Mouse (Mus musculus) stomach, embryonic 14.5 days (tissue): ENCODE measurements around the gene Btbd11. TPM values are rescaled to one million over a fixed set of nuclear protein-coding genes. Genes with fewer than 3 reads are reported as not detected.

Experiments used
- ATAC-seq: fragments of 200-750 bp; cut with Nextera tagmentation; 2 replicates; pipeline ENCODE4 v1.8.0; 2017; ENCODE audit warnings: low read depth, moderate TSS enrichment; ENCODE audit not compliant: insufficient number of reproducible peaks, insufficient read depth, low FRiP score
- H3K27ac ChIP-seq: fragments of 300-500 bp; sonication (generic); 2 replicates; pipeline ENCODE4 v1.5.1; 2014; ENCODE audit warnings: mild to moderate bottlenecking, low read length, moderate library complexity, mixed read lengths
- H3K27me3 ChIP-seq: fragments of 300-500 bp; sonication (generic); 2 replicates; pipeline ENCODE4 v1.6.1; 2014; ENCODE audit warnings: low read length, control low read depth, mixed read lengths; ENCODE audit not compliant: control insufficient read depth, insufficient read depth
- H3K36me3 ChIP-seq: fragments of 300-500 bp; sonication (generic); 2 replicates; pipeline ENCODE4 v1.6.1; 2014; ENCODE audit warnings: mild to moderate bottlenecking, control low read depth, low read length, moderate library complexity, mixed read lengths; ENCODE audit not compliant: control insufficient read depth, insufficient read depth
- H3K4me1 ChIP-seq: fragments of 300-500 bp; sonication (generic); 2 replicates; pipeline ENCODE4 v1.6.1; 2014; ENCODE audit warnings: low read length, control low read depth, mixed read lengths; ENCODE audit not compliant: control insufficient read depth, insufficient read depth
- H3K4me2 ChIP-seq: fragments of 300-500 bp; sonication (generic); replicated peaks from 2 replicates; pipeline ENCODE4 v1.6.1; 2014; ENCODE audit warnings: low read depth, low read length, control low read depth
- H3K4me3 ChIP-seq: fragments of 300-500 bp; sonication (generic); 2 replicates; pipeline ENCODE4 v1.5.1; 2014; ENCODE audit warnings: low read depth, low read length, control low read depth
- H3K9ac ChIP-seq: fragments of 300-500 bp; sonication (generic); replicated peaks from 2 replicates; pipeline ENCODE4 v1.6.1; 2014; ENCODE audit warnings: low read depth, mild to moderate bottlenecking, control low read depth, low read length, moderate library complexity, mixed read lengths
- H3K9me3 ChIP-seq: fragments of 300-500 bp; sonication (generic); 2 replicates; pipeline ENCODE4 v1.6.1; 2016; ENCODE audit warnings: low read depth, low read length, control low read depth; ENCODE audit not compliant: control insufficient read depth
- WGBS: fragments of 180-500 bp; shearing (Covaris S2); extraction: QIAGEN DNeasy Blood & Tissue Kit; methylation state at CpG from one replicate; pipeline ENCODE4 v1.1.7; 2014; 5-methylcytosine and 5-hydroxymethylcytosine counted together
- polyA plus RNA-seq: library from polyadenylated mRNA; unstranded; fragments of >200 nt; fragmentation: Nextera tagmentation; extraction: Ambion mirVana; gene quantifications from 2 replicates; pipeline ENCODE4 v1.2.1, GENCODE M21; 2014

The Btbd11 gene
- polyA plus RNA-seq, 1 experiment from 2014 or later, result 2.4 TPM

- no peak overlapping the region for H3K4me3 ChIP-seq
- no peak overlapping the region for H3K4me2 ChIP-seq
- H3K9me3 ChIP-seq, result no peaks in the 10 kb centered on the region
- H3K27ac ChIP-seq, result no peak overlapping the region
- H3K4me1 ChIP-seq, result no peaks in the 10 kb centered on the region
- WGBS, result 61% methylated on average over 10 of the region's 10 CpGs
- H3K36me3 ChIP-seq, result no peaks in the 10 kb centered on the region
- H3K9ac ChIP-seq, result no peak overlapping the region
- no peaks in the 10 kb centered on the region for H3K27me3 ChIP-seq
- no peak for ATAC-seq
Measured at GRCm38 (mm10) chr10:85366876-85367275, 19.7 kb upstream of the Btbd11 start.

- no peak overlapping the region for H3K27ac ChIP-seq
- H3K36me3 ChIP-seq, result no peaks in the 10 kb centered on the region
- no peaks in the 10 kb centered on the region for H3K9me3 ChIP-seq
- no peak overlapping the region for H3K9ac ChIP-seq
- WGBS, result 84% methylated on average over 2 of the region's 2 CpGs
- no peak for ATAC-seq
- no peaks in the 10 kb centered on the region for H3K27me3 ChIP-seq
- H3K4me3 ChIP-seq, result no peak overlapping the region
- no peak overlapping the region for H3K4me2 ChIP-seq
- H3K4me1 ChIP-seq, result no peaks in the 10 kb centered on the region
Measured at GRCm38 (mm10) chr10:85371309-85371708, 15.3 kb upstream of the Btbd11 start.

- no peaks in the 10 kb centered on the region for H3K36me3 ChIP-seq
- no peak for ATAC-seq
- WGBS, result 70% methylated on average over 4 of the region's 4 CpGs
- no peak overlapping the region for H3K27ac ChIP-seq
- H3K4me3 ChIP-seq, result no peak overlapping the region
- H3K9me3 ChIP-seq, result no peaks in the 10 kb centered on the region
- no peaks in the 10 kb centered on the region for H3K4me1 ChIP-seq
- no peak overlapping the region for H3K9ac ChIP-seq
- no peaks in the 10 kb centered on the region for H3K27me3 ChIP-seq
- no peak overlapping the region for H3K4me2 ChIP-seq
Measured at GRCm38 (mm10) chr10:85372108-85372507, 14.5 kb upstream of the Btbd11 start.

GRCm38 (mm10) chr10:85378972-85379371 lies 7.6 kb upstream of the Btbd11 start:
- H3K27me3 ChIP-seq, result 0 out of 2 replicates have a peak, but pooled peaks cover 2% of the 10 kb centered on the region
- no peak overlapping the region for H3K4me2 ChIP-seq
- no peak overlapping the region for H3K27ac ChIP-seq
- H3K36me3 ChIP-seq, result no peaks in the 10 kb centered on the region
- no peaks in the 10 kb centered on the region for H3K9me3 ChIP-seq
- WGBS, result 17% methylated on average over 8 of the region's 8 CpGs
- no peak overlapping the region for H3K9ac ChIP-seq
- H3K4me1 ChIP-seq, result no peaks in the 10 kb centered on the region
- ATAC-seq, result no peak
- no peak overlapping the region for H3K4me3 ChIP-seq

GRCm38 (mm10) chr10:85382981-85383380 lies 3.6 kb upstream of the Btbd11 start:
- H3K9me3 ChIP-seq, result no peaks in the 10 kb centered on the region
- H3K27me3 ChIP-seq, result 0 out of 2 replicates have a peak, but pooled peaks cover 3% of the 10 kb centered on the region
- H3K4me2 ChIP-seq, result no peak overlapping the region
- H3K4me1 ChIP-seq, result peaks cover under 1% of the 10 kb centered on the region
- no peaks in the 10 kb centered on the region for H3K36me3 ChIP-seq
- H3K4me3 ChIP-seq, result no peak overlapping the region
- 91% methylated on average over 7 of the region's 7 CpGs for WGBS
- H3K27ac ChIP-seq, result no peak overlapping the region
- H3K9ac ChIP-seq, result no peak overlapping the region
- ATAC-seq, result no peak

GRCm38 (mm10) chr10:85387219-85388070 lies 831 bp downstream of the Btbd11 start:
- H3K27ac ChIP-seq, result no peak overlapping the region
- peak overlapping the region; percentile 50 for H3K4me3 ChIP-seq
- peak; percentile 12; the same call in 1 of the 2 replicates for ATAC-seq
- H3K4me1 ChIP-seq, result peaks cover 8% of the 10 kb centered on the region
- under 1% methylated on average over 78 of the region's 78 CpGs for WGBS
- peak overlapping the region; percentile 100 for H3K4me2 ChIP-seq
- no peaks in the 10 kb centered on the region for H3K9me3 ChIP-seq
- H3K9ac ChIP-seq, result peak overlapping the region; percentile 53
- 0 out of 2 replicates have a peak, but pooled peaks cover 8% of the 10 kb centered on the region for H3K27me3 ChIP-seq
- no peaks in the 10 kb centered on the region for H3K36me3 ChIP-seq

GRCm38 (mm10) chr10:85388071-85388750 lies 1.6 kb downstream of the Btbd11 start:
- Histone ChIP-seq H3K4me2 (peak overlapping the region; percentile 100), H3K36me3 (no peaks in the 10 kb centered on the region), H3K4me1 (peaks cover 8% of the 10 kb centered on the region), H3K4me3 (peak overlapping the region; percentile 50), H3K27me3 (0 out of 2 replicates have a peak, but pooled peaks cover 8% of the 10 kb centered on the region), H3K9me3 (no peaks in the 10 kb centered on the region), H3K27ac (no peak overlapping the region), H3K9ac (peak overlapping the region; percentile 53)
- 2% methylated on average over 42 of the region's 50 CpGs for WGBS
- no peak for ATAC-seq

GRCm38 (mm10) chr10:85388751-85389115 lies 2.1 kb downstream of the Btbd11 start:
- WGBS, result 1% methylated on average over 9 of the region's 9 CpGs
- no peak overlapping the region for H3K9ac ChIP-seq

More at GRCm38 (mm10) chr10:85388751-85389115, 2.1 kb downstream of the Btbd11 start:
- H3K4me2 ChIP-seq, result peak overlapping the region; percentile 100
- peaks cover 8% of the 10 kb centered on the region for H3K4me1 ChIP-seq
- 0 out of 2 replicates have a peak, but pooled peaks cover 8% of the 10 kb centered on the region for H3K27me3 ChIP-seq
- H3K9me3 ChIP-seq, result no peaks in the 10 kb centered on the region
- peak overlapping the region; percentile 50; the same call in 1 of the 2 replicates for H3K4me3 ChIP-seq
- no peaks in the 10 kb centered on the region for H3K36me3 ChIP-seq
- no peak for ATAC-seq
- H3K27ac ChIP-seq, result no peak overlapping the region
